Mouse (Mus musculus): ENCODE measurements around the gene 4930558C23Rik.
"Not testable (repeated sequence)": the region's sequence is repeated elsewhere in the genome, so short reads cannot be mapped to it uniquely, and the experiment has no call there.

Gene 4930558C23Rik

DNA sequence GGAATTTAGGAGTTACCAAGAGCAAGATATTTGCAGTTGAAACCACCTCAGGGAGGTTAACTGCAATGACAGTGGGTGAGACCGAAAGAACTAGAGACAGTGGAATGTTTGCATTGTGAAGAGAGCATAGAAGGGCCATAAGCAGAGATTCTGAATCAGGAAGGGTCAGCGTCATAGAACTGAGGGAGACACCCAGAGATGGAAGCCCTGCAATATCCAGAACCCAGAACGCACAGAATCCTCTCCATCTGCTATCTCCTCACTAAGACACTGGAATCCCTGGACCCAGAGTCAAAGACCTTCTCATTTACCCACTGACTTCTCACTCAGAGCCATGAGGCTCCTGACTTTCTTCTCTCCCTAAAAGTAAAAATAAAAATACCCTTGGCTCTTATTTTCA lies at the start of gene 4930558C23Rik:
4930558C23Rik (minus strand) TSS at position 101 of the 400 bp plus-strand sequence.
- DNase-seq (ENCODE audit: low spot score in 2 of 2), result no peak

- DNase-seq (ENCODE audit: low spot score in 2 of 2), result no peak
Observed at GRCm38 (mm10) chr3:95450915-95451314, 48.3 kb upstream of the 4930558C23Rik start.

DNA sequence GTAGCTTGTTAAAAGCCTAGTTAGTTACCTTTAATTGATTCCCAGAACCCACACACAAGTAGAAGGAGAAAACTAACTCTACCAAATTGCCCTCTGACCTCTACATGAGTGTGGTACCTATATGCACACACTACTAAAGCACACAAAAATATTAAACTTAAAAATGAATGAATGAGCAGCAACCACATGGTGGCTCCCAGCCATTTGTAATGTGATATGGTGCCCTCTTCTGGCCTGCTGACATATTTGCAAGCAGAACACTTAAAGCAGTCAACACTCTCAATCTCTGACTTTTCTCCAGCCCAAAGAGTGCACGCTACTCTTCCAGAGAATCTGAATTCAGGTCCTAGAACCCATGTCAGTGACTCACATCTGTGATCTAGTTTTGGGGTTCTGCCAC lies 47.8 kb upstream of the 4930558C23Rik start:
- DNase-seq (ENCODE audit: low spot score in 2 of 2), result peak in 1 of 2 experiments; percentile 22

GRCm38 (mm10) chr3:95445311-95445710 lies 42.7 kb upstream of the 4930558C23Rik start:
- no peak for DNase-seq (ENCODE audit: low spot score in 2 of 2)

GRCm38 (mm10) chr3:95442406-95443117 lies 39.9 kb upstream of the 4930558C23Rik start:
- DNase-seq (ENCODE audit: low spot score in 2 of 2), result no peak

DNA sequence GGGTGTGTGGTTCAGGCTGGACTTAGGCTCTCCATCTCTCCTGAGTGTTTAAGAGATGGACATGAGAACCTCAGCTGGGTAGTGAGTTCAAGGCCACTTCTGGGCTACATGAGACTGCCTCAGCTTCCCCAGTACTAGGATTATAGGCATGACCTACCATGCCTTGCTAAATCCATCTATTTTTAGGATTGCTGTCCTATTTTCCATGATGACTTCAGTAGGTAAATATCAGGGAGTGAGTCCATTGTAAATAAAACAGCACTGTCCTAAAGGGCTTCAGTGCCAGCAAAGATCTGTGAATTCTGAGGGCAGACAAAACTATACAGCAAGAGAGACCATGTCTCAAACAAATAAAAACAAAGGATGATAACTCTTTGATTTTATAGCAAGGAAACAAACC lies 37.0 kb upstream of the 4930558C23Rik start:
- DNase-seq (ENCODE audit: low spot score in 2 of 2), result no peak

DNA sequence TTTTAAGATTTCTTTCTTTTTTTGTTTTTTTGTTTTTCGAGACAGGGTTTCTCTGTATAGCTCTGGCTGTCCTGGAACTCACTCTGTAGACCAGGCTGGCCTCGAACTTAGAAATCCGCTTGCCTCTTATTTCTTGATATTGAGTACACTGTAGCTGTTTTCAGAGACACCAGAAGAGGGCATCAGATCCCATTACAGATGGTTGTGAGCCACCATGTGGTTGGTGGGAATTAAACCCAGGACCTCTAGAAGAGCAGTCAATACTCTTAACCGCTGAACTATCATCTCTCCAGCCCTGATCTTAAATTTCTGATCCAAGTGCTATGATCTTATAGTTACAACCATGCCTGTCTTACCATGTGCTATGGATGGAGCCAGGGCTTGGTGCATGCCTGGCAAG lies 36.0 kb upstream of the 4930558C23Rik start:
- DNase-seq (ENCODE audit: low spot score in 2 of 2), result not testable (repeated sequence)

DNA sequence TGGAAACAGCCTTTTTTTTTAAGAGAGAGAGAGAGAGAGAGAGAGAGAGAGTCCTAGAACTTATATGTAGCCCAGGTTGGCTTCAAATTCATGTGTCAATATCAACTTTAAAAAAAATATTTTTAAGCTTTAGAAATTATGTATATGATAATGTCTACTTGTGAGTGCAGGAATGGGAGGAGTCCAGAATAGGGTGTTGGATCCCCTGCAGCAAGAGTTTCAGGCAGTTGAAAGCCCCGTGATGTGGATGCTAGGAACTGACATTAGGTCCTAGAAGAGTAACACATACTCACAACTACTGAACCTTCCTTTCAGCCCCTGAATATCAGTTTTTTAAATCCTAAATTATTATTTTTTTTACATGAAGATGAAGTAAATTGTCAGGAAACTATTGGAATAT lies 32.9 kb upstream of the 4930558C23Rik start:
- DNase-seq (ENCODE audit: low spot score in 2 of 2), result no peak

DNA sequence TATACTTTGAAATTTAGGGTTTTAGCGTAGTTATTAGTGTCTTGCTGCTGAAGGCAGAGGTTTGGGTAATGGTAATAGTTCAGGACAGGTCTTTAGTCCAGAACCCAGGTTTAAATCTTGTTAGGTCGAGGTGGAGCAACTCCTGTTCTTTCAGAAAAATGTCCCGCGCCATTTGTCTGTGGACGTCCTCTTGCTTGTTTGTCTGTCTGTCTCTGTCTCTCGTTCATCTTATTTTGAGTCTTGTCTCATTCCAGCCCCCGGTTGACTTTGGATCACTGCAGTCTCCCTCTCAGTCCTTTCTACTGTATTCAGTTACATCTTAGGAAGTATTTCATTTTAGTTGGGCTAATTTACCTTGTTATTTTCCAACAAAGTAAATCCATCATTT lies 32.3 kb upstream of the 4930558C23Rik start:
- DNase-seq (ENCODE audit: low spot score in 2 of 2), result no peak

DNA sequence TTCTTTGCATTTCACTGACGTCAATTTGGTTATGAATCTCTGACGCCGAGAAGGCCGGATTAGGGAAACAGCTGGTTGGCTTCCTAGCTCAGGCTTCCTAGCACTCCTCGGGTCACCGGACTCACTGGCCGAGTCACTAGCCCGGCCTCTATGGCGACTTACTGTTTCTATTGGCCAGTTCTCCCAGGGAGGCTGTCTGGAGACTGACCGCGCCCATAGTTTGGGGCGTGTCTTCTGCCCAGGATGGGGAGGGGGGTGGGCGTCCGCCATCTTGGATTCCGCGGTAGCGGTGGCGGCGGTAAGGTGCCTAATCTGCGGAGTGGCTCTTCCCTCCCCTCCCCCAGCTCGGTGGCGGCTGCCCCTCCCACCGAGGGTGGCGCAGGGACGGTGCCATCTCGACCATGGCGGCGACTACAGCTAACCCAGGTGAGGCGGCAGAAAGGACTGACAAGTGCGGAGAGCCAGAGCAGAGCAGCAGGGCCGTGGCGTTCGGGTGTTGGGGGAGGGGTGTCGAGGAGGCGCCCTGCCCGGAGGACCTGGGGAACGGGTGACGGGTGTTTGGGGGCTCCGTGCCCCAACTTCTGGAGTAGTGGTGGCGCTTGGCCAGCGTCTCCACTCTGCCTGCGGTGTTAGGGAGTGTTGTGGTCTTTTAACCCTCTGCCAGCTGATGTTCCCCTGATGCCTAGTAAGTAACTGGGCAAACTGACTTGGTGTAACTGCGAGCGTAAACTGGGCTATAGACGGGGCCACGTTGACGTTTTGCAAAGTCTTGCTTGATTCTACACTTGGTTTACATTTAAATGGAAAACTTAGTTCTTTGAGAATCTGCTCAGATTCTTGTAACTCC lies 31.7 kb upstream of the 4930558C23Rik start, which contains the start of gene Arnt:
Arnt (plus strand) TSS at position 253 of the 847 bp plus-strand sequence.
- DNase-seq (ENCODE audit: low spot score in 2 of 2), result peak; percentile 83 to 84

- no peak for DNase-seq (ENCODE audit: low spot score in 2 of 2)
Observed at GRCm38 (mm10) chr3:95433301-95433915, 30.8 kb upstream of the 4930558C23Rik start.

DNA sequence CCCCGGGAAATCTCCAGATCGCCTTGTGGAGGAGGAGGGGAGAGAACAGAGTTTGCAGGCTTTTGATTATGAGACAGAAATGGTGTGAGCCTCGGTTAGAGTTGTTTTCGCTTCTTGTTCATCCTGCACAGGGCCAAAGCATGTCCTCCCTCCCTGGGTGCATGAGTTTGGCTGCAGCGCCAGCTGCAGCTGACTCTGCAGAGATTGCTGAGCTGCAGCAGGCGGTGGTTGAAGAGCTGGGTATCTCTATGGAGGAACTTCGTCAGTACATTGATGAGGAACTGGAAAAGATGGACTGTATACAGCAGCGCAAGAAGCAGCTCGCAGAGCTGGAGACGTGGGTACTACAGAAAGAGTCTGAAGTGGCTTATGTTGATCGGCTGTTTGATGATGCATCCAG lies 25.8 kb upstream of the 4930558C23Rik start:
- DNase-seq (ENCODE audit: low spot score in 2 of 2), result not testable (repeated sequence)

GRCm38 (mm10) chr3:95427891-95428238 lies 25.2 kb upstream of the 4930558C23Rik start:
- DNase-seq (ENCODE audit: low spot score in 2 of 2), result peak in 1 of 2 experiments; percentile 25

DNA sequence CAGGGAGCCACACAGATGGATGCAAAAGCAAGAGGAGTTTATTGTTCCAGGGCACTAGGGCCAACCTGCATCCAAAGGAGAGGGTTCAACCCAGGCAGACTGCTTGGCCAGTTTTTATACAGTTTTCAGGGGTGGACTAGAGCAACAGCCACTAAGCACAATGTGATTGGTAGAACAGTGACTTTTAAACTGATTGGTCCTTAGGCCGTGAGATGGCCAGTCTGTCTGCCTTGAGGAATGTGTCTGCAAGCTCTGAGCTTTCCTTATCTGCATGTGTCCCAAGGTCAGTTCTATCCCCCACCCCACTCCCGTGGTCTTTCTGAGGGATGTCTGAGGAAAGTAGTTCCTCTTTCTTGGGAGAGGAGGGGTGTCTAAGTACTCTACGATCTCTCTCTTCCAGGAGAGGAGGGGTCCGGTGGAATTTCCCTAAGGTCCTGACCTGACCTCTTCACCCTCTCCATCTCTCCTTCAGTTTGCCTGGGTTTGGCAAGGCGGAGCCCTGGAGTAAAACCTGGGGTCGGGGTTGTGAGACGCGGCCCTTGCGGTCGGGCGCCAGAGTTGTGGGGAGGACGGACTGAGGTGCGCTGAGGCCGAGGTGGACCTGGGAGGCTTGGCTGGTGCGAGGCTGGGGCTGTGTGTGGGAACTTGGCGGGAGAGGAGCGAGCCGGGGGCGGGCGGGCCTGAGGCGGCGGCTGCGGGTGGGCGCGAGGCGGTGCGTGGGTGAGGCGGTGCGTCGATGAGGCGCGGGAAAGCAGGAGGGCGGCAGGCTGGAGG lies 24.7 kb upstream of the 4930558C23Rik start:
- DNase-seq (ENCODE audit: low spot score in 2 of 2), result not testable (repeated sequence)

GRCm38 (mm10) chr3:95426476-95426875 lies 23.8 kb upstream of the 4930558C23Rik start:
- DNase-seq (ENCODE audit: low spot score in 2 of 2), result not testable (repeated sequence)

DNA sequence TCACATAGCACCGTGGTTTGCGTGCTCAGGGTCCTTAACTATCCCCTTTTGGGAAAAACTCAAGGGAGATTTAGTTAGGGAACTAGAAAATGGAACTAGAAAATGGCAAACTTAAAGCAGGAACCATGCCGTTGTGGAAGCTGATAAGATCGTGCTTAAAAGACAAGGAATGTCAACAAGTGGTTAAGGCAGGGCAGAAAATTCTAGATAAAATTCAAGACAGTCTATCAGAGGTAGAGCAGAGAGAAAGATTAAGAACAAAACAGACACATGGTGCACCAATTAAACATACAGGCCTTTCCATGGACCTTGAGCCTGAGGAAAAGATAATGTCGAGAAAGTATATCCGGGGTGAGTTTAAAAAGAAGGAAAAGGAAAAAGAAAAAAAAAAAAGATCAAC lies 15.2 kb upstream of the 4930558C23Rik start:
- DNase-seq (ENCODE audit: low spot score in 2 of 2), result no peak

- no peak for DNase-seq (ENCODE audit: low spot score in 2 of 2)
Observed at GRCm38 (mm10) chr3:95412268-95412667, 9.6 kb upstream of the 4930558C23Rik start.

- no peak for DNase-seq (ENCODE audit: low spot score in 2 of 2)
Observed at GRCm38 (mm10) chr3:95408852-95409251, 6.2 kb upstream of the 4930558C23Rik start.

GRCm38 (mm10) chr3:95407728-95408127 lies 5.1 kb upstream of the 4930558C23Rik start:
- no peak for DNase-seq (ENCODE audit: low spot score in 2 of 2)

DNA sequence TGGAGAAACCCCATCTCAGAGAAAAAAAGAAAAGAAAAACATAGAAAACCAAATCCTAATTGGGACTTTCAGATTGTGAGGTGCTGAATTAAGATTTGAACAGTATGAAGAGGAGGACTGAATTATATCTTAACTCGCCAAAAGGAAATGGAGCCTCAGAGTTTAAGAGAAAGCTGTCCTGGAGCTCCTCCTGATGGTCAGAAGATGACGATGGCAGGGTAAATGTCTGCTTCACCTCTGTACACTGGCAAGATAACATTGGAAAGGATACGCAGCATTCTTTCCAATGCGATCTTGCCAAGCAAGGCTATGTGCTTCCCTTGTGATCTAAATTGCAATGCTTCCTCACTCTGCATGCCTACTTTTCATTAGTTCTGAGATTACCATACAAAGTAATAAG lies 8.3 kb downstream of the 4930558C23Rik start:
- DNase-seq (ENCODE audit: low spot score in 2 of 2), result no peak

DNA sequence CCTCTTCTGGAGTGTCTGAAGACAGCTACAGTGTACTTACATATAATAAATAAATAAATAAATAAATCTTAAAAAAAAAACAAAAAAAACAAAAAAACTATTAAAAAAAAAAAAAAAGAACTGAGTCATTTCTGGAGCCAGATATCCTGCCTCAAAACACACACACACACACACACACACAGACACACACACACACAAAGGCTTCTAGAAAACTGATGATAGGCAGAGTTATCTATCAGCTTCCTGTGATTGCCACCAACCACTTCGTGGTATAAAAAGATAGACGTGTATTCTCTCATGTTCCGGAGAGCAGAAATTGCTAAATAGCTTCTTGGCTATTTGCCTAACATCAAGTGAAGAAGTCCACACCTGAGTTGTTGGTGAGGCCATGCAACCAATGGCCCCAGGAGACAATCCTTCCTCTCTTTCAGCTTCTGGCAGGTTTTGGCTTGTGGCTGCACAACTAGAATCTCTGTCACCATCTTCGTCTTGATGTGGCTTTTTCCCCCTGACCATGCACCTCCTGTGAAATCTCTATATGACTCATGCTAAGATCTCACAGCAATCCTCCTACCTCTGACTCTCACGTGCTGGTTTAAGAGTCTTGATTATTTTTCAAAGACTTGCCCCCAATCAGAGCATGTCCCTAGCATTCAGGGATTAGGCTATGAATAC lies 17.1 kb downstream of the 4930558C23Rik start:
- DNase-seq (ENCODE audit: low spot score in 2 of 2), result no peak
